Mouse (Mus musculus) effector memory CD4-positive, alpha-beta T cell, adult 7 months (primary cell): ENCODE measurements around the gene Washc4. TPM values are rescaled to one million over a fixed set of nuclear protein-coding genes. Genes with fewer than 3 reads are reported as not detected.

Experiments used
- polyA plus RNA-seq: library from polyadenylated mRNA; unstranded; fragments of 100-300 nt; shearing (Covaris generic); gene quantifications from one replicate; pipeline ENCODE4 v1.2.1, GENCODE M21; 2017

Gene Washc4
- 43.6 TPM for polyA plus RNA-seq

DNA sequence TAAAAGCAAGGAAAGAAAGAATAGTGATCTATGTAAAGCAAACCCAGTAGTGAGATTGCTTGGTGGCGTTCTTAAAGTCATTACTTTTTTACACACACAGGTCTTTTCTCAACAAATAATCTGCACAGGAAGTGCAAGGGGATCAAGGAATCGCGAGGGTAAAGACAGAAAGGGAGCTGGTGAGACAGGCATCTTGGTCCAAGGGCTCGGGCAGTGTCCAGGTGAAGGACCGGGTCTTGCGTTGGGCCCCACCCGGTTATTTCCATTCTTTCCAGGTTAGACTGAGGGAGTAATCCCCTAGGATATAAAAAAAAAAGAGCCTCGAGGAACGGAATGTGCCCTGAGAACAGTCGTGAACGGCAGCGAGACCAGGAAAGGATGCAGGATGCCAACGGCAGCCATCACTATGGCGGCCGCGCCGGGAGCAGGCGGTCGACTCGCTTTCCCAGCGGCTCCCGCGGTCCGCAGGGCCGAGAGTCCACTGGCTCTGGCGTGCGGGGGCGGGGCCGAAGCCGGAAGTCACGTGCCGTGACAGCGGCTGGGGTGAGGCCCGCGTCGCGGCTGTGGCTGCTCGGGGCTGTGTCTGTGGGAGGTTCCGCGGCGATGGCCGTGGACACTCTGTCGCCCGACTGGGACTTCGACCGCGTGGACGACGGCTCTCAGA lies at the start of gene Washc4:
TSS of gene Washc4 (plus strand) at position 314 of the 664 bp plus-strand sequence.

DNA sequence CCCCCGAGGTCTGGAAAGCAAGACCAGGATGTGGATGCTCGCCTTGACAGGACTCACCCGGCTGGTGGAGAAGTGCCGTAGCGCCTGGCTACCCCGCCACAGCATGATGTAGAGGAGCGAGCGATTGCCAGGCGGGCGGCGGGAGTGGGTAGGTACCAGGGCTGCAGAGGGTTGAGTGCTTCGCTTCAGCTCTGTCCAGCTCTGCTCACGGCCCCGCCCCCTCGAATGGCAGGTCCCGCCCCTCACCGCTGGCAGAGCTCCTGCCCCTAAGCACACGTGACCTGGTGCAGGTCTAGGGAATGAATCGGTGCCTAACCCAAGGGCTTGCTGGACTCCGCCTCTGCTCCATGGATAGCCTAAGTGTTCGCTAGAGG lies 9.7 kb upstream of the Washc4 start, which contains the start of gene Aldh1l2:
TSS of gene Aldh1l2 (minus strand) at position 231 of the 374 bp plus-strand sequence.

Other genes starting within 250 kb of the Washc4 start
- 7.2 TPM for gene Slc41a2, start 205.9 kb upstream of the Washc4 start, polyA plus RNA-seq
- 0.54 TPM for gene D10Wsu102e, start 183.5 kb upstream of the Washc4 start, polyA plus RNA-seq
- gene Aldh1l2, start 9.6 kb upstream of the Washc4 start, polyA plus RNA-seq: 0.39 TPM
- 59.5 TPM for gene Appl2, start 105.0 kb downstream of the Washc4 start, polyA plus RNA-seq
- gene 1500009L16Rik, start 179.1 kb downstream of the Washc4 start, polyA plus RNA-seq: 3.3 TPM